Mouse (Mus musculus) embryonic facial prominence, embryonic 11.5 days (tissue): Measurements from ENCODE around the gene Ntn1. TPM values are rescaled to one million over a fixed set of nuclear protein-coding genes. Genes with fewer than 3 reads are reported as not detected.
A peak's percentile ranks its signal among the peaks of the same experiment; 100 is the strongest.

Source experiments
- ATAC-seq: fragments of 200-750 bp; cut with Nextera tagmentation; replicated peaks from 2 replicates; pipeline ENCODE4 v1.8.0; 2017; ENCODE audit warnings: low read depth; ENCODE audit not compliant: insufficient number of reproducible peaks, low FRiP score, low TSS enrichment
- DNase-seq: peaks from one replicate; pipeline ENCODE4 v3.0.0-alpha.2; 2015; ENCODE audit warnings: low spot score
- H3K27ac ChIP-seq: fragments of 300-500 bp; sonication (generic); replicated peaks from 2 replicates; pipeline ENCODE4 v1.5.1; 2014; ENCODE audit warnings: mild to moderate bottlenecking, low read depth, low read length, control low read depth
- H3K27me3 ChIP-seq: fragments of 300-500 bp; sonication (generic); 2 replicates; pipeline ENCODE4 v1.6.1; 2014; ENCODE audit warnings: mild to moderate bottlenecking, low read length, moderate library complexity, mixed read lengths; ENCODE audit not compliant: control insufficient read depth, insufficient read depth
- H3K36me3 ChIP-seq: fragments of 300-500 bp; sonication (generic); replicated peaks from 2 replicates; pipeline ENCODE4 v1.6.1; 2014; ENCODE audit warnings: low read depth, mild to moderate bottlenecking, low read length, moderate library complexity, mixed read lengths; ENCODE audit not compliant: control insufficient read depth, insufficient read depth
- H3K4me1 ChIP-seq: fragments of 300-500 bp; sonication (generic); 2 replicates; pipeline ENCODE4 v1.6.1; 2014; ENCODE audit warnings: low read length, mixed read lengths; ENCODE audit not compliant: control insufficient read depth, insufficient read depth
- H3K4me2 ChIP-seq: fragments of 300-500 bp; sonication (generic); 2 replicates; pipeline ENCODE4 v1.6.1; 2014; ENCODE audit warnings: low read depth, mild to moderate bottlenecking, control low read depth, low read length, moderate library complexity
- H3K4me3 ChIP-seq: fragments of 300-500 bp; sonication (generic); 2 replicates; pipeline ENCODE4 v1.5.1; 2014; ENCODE audit warnings: low read depth, low read length, control low read depth
- H3K9ac ChIP-seq: fragments of 300-500 bp; sonication (generic); replicated peaks from 2 replicates; pipeline ENCODE4 v1.6.1; 2014; ENCODE audit warnings: mild to moderate bottlenecking, control low read depth, low read length
- H3K9me3 ChIP-seq: fragments of 300-500 bp; sonication (generic); replicated peaks from 2 replicates; pipeline ENCODE4 v1.6.1; 2016; ENCODE audit warnings: mild to moderate bottlenecking, low read length, inconsistent platforms, mixed read lengths; ENCODE audit not compliant: control insufficient read depth
- WGBS: fragments of 180-500 bp; shearing (Covaris S2); extraction: QIAGEN DNeasy Blood & Tissue Kit; methylation state at CpG from one replicate; pipeline ENCODE4 v1.1.7; 2014; 5-methylcytosine and 5-hydroxymethylcytosine counted together
- polyA plus RNA-seq: library from polyadenylated mRNA; unstranded; fragments of >200 nt; fragmentation: Nextera tagmentation; extraction: Ambion mirVana; gene quantifications from 2 replicates; pipeline ENCODE4 v1.2.1, GENCODE M21; 2014

The Ntn1 gene
- polyA plus RNA-seq, 1 experiment from 2014 or later = 3.2 TPM

GRCm38 (mm10) chr11:68427083-68427570 lies 26.5 kb upstream of the Ntn1 start:
- DNase-seq = no peak
- 80% methylated on average over 5 of the region's 5 CpGs for whole genome bisulfite sequencing
- H3K9ac ChIP-seq = no peak overlapping the region
- no peak overlapping the region for H3K4me3 ChIP-seq
- no peak for ATAC-seq
- no peak overlapping the region for H3K27ac ChIP-seq
- H3K9me3 ChIP-seq = no peaks in the 10 kb centered on the region
- H3K4me1 ChIP-seq = peaks cover 4% of the 10 kb centered on the region
- peaks cover 1% of the 10 kb centered on the region for H3K27me3 ChIP-seq
- H3K4me2 ChIP-seq = no peak overlapping the region
- no peaks in the 10 kb centered on the region for H3K36me3 ChIP-seq

GRCm38 (mm10) chr11:68425492-68426315 lies 25.1 kb upstream of the Ntn1 start:
- no peaks in the 10 kb centered on the region for H3K36me3 ChIP-seq
- DNase-seq (peak; percentile 75), ATAC-seq (no peak)
- WGBS = 24% methylated on average over 8 of the region's 8 CpGs
- H3K27ac ChIP-seq = no peak overlapping the region
- H3K9ac ChIP-seq = no peak overlapping the region
- H3K4me3 ChIP-seq = no peak overlapping the region
- H3K9me3 ChIP-seq = no peaks in the 10 kb centered on the region
- H3K4me1 ChIP-seq = peaks cover 4% of the 10 kb centered on the region; the same call in 1 of the 2 replicates
- no peak overlapping the region for H3K4me2 ChIP-seq
- no peaks in the 10 kb centered on the region for H3K27me3 ChIP-seq

- Histone ChIP-seq H3K27me3 (no peaks in the 10 kb centered on the region), H3K4me3 (no peak overlapping the region), H3K36me3 (no peaks in the 10 kb centered on the region), H3K4me2 (no peak overlapping the region), H3K9ac (no peak overlapping the region), H3K27ac (no peak overlapping the region), H3K4me1 (no peaks in the 10 kb centered on the region), H3K9me3 (no peaks in the 10 kb centered on the region)
- DNase-seq (peak; percentile 44), ATAC-seq (no peak)
- WGBS = 47% methylated on average over 9 of the region's 9 CpGs
Observed at GRCm38 (mm10) chr11:68417831-68418230, 17.2 kb upstream of the Ntn1 start.

GRCm38 (mm10) chr11:68417001-68417400 lies 16.4 kb upstream of the Ntn1 start:
- no peaks in the 10 kb centered on the region for H3K4me1 ChIP-seq
- 55% methylated on average over 3 of the region's 3 CpGs for WGBS
- no peak overlapping the region for H3K27ac ChIP-seq
- no peaks in the 10 kb centered on the region for H3K9me3 ChIP-seq
- no peak overlapping the region for H3K9ac ChIP-seq
- no peak overlapping the region for H3K4me3 ChIP-seq
- H3K27me3 ChIP-seq = no peaks in the 10 kb centered on the region
- ATAC-seq = no peak
- no peak for DNase-seq
- no peak overlapping the region for H3K4me2 ChIP-seq
- H3K36me3 ChIP-seq = no peaks in the 10 kb centered on the region

GRCm38 (mm10) chr11:68408127-68408526 lies 7.5 kb upstream of the Ntn1 start:
- Histone ChIP-seq H3K4me3 (no peak overlapping the region), H3K4me2 (no peak overlapping the region), H3K36me3 (no peaks in the 10 kb centered on the region), H3K4me1 (no peaks in the 10 kb centered on the region), H3K9me3 (no peaks in the 10 kb centered on the region), H3K27me3 (no peaks in the 10 kb centered on the region), H3K27ac (no peak overlapping the region), H3K9ac (no peak overlapping the region)
- 0 out of 2 replicates have a peak, but pooled peaks have one; percentile 48 for ATAC-seq
- 51% methylated on average over 2 of the region's 2 CpGs for WGBS
- DNase-seq = peak; percentile 90

- no peak for DNase-seq
- WGBS = 58% methylated on average over 11 of the region's 11 CpGs
- ATAC-seq = no peak
- Histone ChIP-seq H3K9me3 (no peaks in the 10 kb centered on the region), H3K27ac (no peak overlapping the region), H3K4me3 (no peak overlapping the region), H3K27me3 (no peaks in the 10 kb centered on the region), H3K36me3 (no peaks in the 10 kb centered on the region), H3K9ac (no peak overlapping the region), H3K4me2 (no peak overlapping the region), H3K4me1 (no peaks in the 10 kb centered on the region)
Observed at GRCm38 (mm10) chr11:68407266-68407926, 6.8 kb upstream of the Ntn1 start.

GRCm38 (mm10) chr11:68405576-68405975 lies 5.0 kb upstream of the Ntn1 start:
- no peak overlapping the region for H3K4me3 ChIP-seq
- no peaks in the 10 kb centered on the region for H3K4me1 ChIP-seq
- DNase-seq (no peak), ATAC-seq (no peak)
- no peaks in the 10 kb centered on the region for H3K36me3 ChIP-seq
- WGBS = 88% methylated on average over 8 of the region's 8 CpGs
- no peak overlapping the region for H3K27ac ChIP-seq
- H3K9me3 ChIP-seq = no peaks in the 10 kb centered on the region
- no peak overlapping the region for H3K4me2 ChIP-seq
- peaks cover 11% of the 10 kb centered on the region for H3K27me3 ChIP-seq
- H3K9ac ChIP-seq = no peak overlapping the region

GRCm38 (mm10) chr11:68404185-68404584 lies 3.6 kb upstream of the Ntn1 start:
- Histone ChIP-seq H3K27me3 (peaks cover 23% of the 10 kb centered on the region), H3K9ac (no peak overlapping the region), H3K4me2 (no peak overlapping the region), H3K9me3 (no peaks in the 10 kb centered on the region), H3K4me3 (no peak overlapping the region), H3K36me3 (no peaks in the 10 kb centered on the region), H3K27ac (no peak overlapping the region), H3K4me1 (peaks cover 4% of the 10 kb centered on the region)
- DNase-seq (no peak), ATAC-seq (no peak)
- WGBS = 55% methylated on average over 4 of the region's 4 CpGs
